Mouse (Mus musculus): ENCODE results near the gene Kif14.

DNA sequence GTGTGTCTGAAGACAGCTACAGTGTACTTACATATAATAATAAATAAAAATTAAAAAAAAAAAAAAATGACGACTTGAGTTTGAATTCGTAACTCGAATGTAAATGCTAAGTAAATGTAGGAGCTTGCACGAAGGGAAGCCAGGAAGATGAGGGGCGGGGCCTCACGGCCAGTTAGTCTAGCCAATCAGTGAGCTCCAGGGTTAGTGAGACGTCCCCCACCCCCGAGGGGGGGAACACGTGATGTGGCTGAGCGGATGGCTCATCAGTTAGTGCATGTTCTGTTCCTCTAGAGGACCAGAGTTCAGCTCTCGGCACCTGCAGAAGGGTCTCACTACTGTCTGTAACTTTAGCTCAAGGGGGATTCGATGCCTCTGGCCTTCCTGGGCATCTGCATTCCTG, 91.3 kb downstream of the Kif14 start:
- TF ChIP-seq MAFK (IDR thresholded peaks at IDR 0.05; ENCODE audit: insufficient read depth, low read depth, low read length) = no peak
- TF ChIP-seq ZC3H11A (IDR thresholded peaks at IDR 0.05; ENCODE audit: borderline replicate concordance, low read depth, low read length) = no peak
